Mouse (Mus musculus): Measurements from ENCODE around the gene 4930522L14Rik. TPM values are rescaled to one million over a fixed set of nuclear protein-coding genes. Genes with fewer than 3 reads are reported as not detected.

Gene 4930522L14Rik
- total RNA-seq (2023; ENCODE audit: inconsistent age): 14.1 to 15.2 TPM (median 14.7 TPM) in 4 replicates

DNA sequence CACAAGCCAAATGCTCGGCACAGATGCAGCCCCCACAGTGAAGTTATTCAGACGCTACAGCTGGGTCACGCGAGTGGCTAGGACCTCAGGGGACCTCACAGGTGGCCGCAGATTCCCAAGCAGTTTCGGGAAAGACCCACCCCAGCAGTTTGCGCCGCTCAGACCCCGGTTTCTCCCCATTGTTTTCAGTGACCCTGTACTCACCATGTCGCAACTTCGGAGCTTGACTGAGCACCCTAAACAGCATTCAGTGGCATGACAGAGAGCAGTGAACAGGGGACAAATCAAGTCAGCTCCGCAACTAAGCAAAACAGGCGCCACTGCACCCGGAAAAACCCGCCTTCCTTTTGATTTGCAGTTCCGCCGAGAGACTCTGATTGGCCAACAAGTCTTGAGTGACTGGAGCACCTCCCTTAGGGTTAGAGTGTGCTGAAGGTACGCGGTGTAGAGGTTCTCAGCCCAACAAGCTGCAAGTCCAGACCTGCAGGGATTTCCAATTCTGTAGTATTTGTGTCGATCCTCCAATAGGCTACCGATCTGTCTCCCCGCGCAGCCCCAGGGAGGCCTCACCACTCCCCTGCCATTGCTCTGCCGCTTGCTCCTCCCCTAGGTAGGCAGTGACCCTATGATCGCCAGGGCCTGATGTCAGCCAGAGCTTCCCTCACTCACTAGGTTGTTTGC lies at the start of gene 4930522L14Rik:
Gene 4930522L14Rik, minus strand, starts transcription at position 496 of the 681 bp plus-strand sequence.

DNA sequence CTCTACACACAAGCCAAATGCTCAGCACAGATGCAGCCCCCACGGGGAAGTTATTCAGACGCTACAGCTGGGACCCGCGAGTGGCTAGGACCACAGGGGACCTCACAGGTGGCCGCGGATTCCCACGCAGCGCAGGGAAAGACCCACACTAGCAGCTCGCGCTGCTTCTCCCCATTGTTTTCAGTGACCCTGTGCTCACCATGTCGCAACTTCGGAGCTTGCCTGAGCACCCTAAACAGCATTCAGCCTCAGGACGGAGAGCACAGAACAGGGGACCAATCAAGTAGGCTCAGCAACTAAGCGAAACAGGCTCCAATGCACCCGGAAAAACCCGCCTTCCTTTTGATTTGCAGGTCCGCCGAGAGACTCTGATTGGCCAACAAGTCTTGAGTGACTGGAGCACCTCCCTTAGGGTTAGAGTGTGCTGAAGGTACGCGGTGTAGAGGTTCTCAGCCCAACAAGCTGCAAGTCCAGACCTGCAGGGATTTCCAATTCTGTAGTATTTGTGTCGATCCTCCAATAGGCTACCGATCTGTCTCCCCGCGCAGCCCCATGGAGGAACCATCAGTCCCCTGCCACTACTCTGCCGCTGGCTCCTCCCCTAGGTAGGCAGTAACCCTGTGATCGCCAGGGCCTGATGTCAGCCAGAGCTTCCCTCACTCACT lies 61.0 kb downstream of the 4930522L14Rik start, which contains the start of gene 5430403G16Rik:
Gene 5430403G16Rik, minus strand, starts transcription at position 505 of the 665 bp plus-strand sequence.

Other genes with a start within 250 kb of the 4930522L14Rik start
- gene Crlf2, start 192.9 kb downstream of the 4930522L14Rik start, total RNA-seq (2023; ENCODE audit: inconsistent age): 98.6 to 104 TPM (median 100 TPM) in 4 replicates
- 3.7 to 4.1 TPM (median 3.7 TPM) in 4 replicates for gene 5430403G16Rik, start 60.8 kb downstream of the 4930522L14Rik start, total RNA-seq (2023; ENCODE audit: inconsistent age)
- 26.0 to 33.7 TPM (median 28.0 TPM) in 4 replicates for gene Gm15446, start 171.5 kb upstream of the 4930522L14Rik start, total RNA-seq (2023; ENCODE audit: inconsistent age)
- gene Zfp932, start 244.6 kb upstream of the 4930522L14Rik start, total RNA-seq (2023; ENCODE audit: inconsistent age): 37.4 to 55.3 TPM (median 42.9 TPM) in 4 replicates

Measured in B cell, adult (primary cell).